ENCODE assay signal across 12 mouse cellular contexts in genomic region chr15:85787482-85787881, GRCm38 (mm10). TPM values are rescaled to one million over a fixed set of nuclear protein-coding genes. Genes with fewer than 3 reads are reported as not detected.
"Had no signal": no experiment of that assay in that cellular context is flagged by ENCODE, and none has a peak within 500 bp of the region (broad histone marks: within the 10 kb centered on the region; RNA-seq: fewer than 3 reads in every experiment).

No protein-coding gene starts in this region.

- H3K9me3 ChIP-seq: kidney, embryonic 15.5 days; limb, embryonic 12.5 days; midbrain, embryonic 13.5 days; neural tube, embryonic 12.5 days had no signal

- H3K36me3 ChIP-seq: kidney, embryonic 15.5 days; limb, embryonic 12.5 days; midbrain, embryonic 13.5 days; neural tube, embryonic 12.5 days had no signal

- ATAC-seq: hindbrain, postnatal 0 days; midbrain, embryonic 13.5 days had no signal

- H3K27me3 ChIP-seq: kidney, embryonic 15.5 days; limb, embryonic 12.5 days; midbrain, embryonic 13.5 days; neural tube, embryonic 12.5 days had no signal

- H3K4me2 ChIP-seq: kidney, embryonic 15.5 days; limb, embryonic 12.5 days; midbrain, embryonic 13.5 days; neural tube, embryonic 12.5 days had no signal

- H3K4me1 ChIP-seq: limb, embryonic 12.5 days; midbrain, embryonic 13.5 days; neural tube, embryonic 12.5 days had no signal

- DNase-seq: kidney, adult 2 months; kidney, postnatal 14 days; lung, adult 18-20 months; retina, postnatal 1 day; right cerebral cortex, postnatal 14 days had no signal

- H3K27ac ChIP-seq: hindbrain, postnatal 0 days; kidney, embryonic 15.5 days; limb, embryonic 12.5 days; midbrain, embryonic 13.5 days; neural tube, embryonic 12.5 days had no signal

- H3K4me3 ChIP-seq: kidney, embryonic 15.5 days; limb, embryonic 12.5 days; midbrain, embryonic 13.5 days; myocyte; neural tube, embryonic 12.5 days had no signal

- H3K9ac ChIP-seq: kidney, embryonic 15.5 days; limb, embryonic 12.5 days; midbrain, embryonic 13.5 days; neural tube, embryonic 12.5 days had no signal

RNA-seq across cellular contexts. Expression of gene Pkdrej, which starts 34.1 kb away (rescaled TPM):
- total RNA-seq: neutrophil, adult 5-6 weeks had no signal
- polyA plus RNA-seq: myocyte had no signal

RNA-seq across cellular contexts. Expression of gene Ppara, which starts 52.7 kb away (rescaled TPM):
- total RNA-seq: neutrophil, adult 5-6 weeks had no signal
